Mouse (Mus musculus) limb, embryonic 11.5 days (tissue): Measurements from ENCODE around the gene Olfr1410. TPM values are rescaled to one million over a fixed set of nuclear protein-coding genes. Genes with fewer than 3 reads are reported as not detected.
A peak's percentile ranks its signal among the peaks of the same experiment; 100 is the strongest.

ENCODE experiments used
- ATAC-seq: fragments of 200-750 bp; cut with Nextera tagmentation; 2 replicates; pipeline ENCODE4 v1.8.0; 2017; ENCODE audit warnings: low read depth; ENCODE audit not compliant: insufficient number of reproducible peaks, low FRiP score, low TSS enrichment
- DNase-seq: peaks from one replicate; pipeline ENCODE4 v3.0.0-alpha.2; 2015; ENCODE audit warnings: low spot score
- H3K27ac ChIP-seq: fragments of 300-500 bp; sonication (generic); replicated peaks from 2 replicates; pipeline ENCODE4 v1.5.1; 2014; ENCODE audit warnings: low read depth, mild to moderate bottlenecking, low read length
- H3K27me3 ChIP-seq: fragments of 300-500 bp; sonication (generic); 2 replicates; pipeline ENCODE4 v1.6.1; 2014; ENCODE audit warnings: mild to moderate bottlenecking, low read length, mixed read lengths; ENCODE audit not compliant: control insufficient read depth, insufficient read depth
- H3K36me3 ChIP-seq: fragments of 300-500 bp; sonication (generic); 2 replicates; pipeline ENCODE4 v1.6.1; 2014; ENCODE audit warnings: mild to moderate bottlenecking, low read length, moderate library complexity, mixed read lengths; ENCODE audit not compliant: control insufficient read depth, insufficient read depth
- H3K4me1 ChIP-seq: fragments of 300-500 bp; sonication (generic); 2 replicates; pipeline ENCODE4 v1.6.1; 2014; ENCODE audit warnings: low read length, mixed read lengths; ENCODE audit not compliant: control insufficient read depth, insufficient read depth
- H3K4me2 ChIP-seq: fragments of 300-500 bp; sonication (generic); 2 replicates; pipeline ENCODE4 v1.6.1; 2014; ENCODE audit warnings: low read depth, mild to moderate bottlenecking, moderate library complexity; ENCODE audit not compliant: severe bottlenecking
- H3K4me3 ChIP-seq: fragments of 300-500 bp; sonication (generic); 2 replicates; pipeline ENCODE4 v1.5.1; 2014; ENCODE audit warnings: low read depth, low read length
- H3K9ac ChIP-seq: fragments of 300-500 bp; sonication (generic); 2 replicates; pipeline ENCODE4 v1.6.1; 2014; ENCODE audit warnings: mild to moderate bottlenecking, low read length
- H3K9me3 ChIP-seq: fragments of 300-500 bp; sonication (generic); 2 replicates; pipeline ENCODE4 v1.6.1; 2016; ENCODE audit warnings: low read length; ENCODE audit not compliant: control insufficient read depth
- WGBS: fragments of 180-500 bp; shearing (Covaris S2); extraction: QIAGEN DNeasy Blood & Tissue Kit; methylation state at CpG from one replicate; pipeline ENCODE4 v1.1.7; 2014; 5-methylcytosine and 5-hydroxymethylcytosine counted together
- polyA plus RNA-seq: library from polyadenylated mRNA; unstranded; fragments of >200 nt; fragmentation: Nextera tagmentation; extraction: Ambion mirVana; gene quantifications from 2 replicates; pipeline ENCODE4 v1.2.1, GENCODE M21; 2014

Olfr1410 gene
- polyA plus RNA-seq, 1 experiment from 2014 or later = not detected

DNA sequence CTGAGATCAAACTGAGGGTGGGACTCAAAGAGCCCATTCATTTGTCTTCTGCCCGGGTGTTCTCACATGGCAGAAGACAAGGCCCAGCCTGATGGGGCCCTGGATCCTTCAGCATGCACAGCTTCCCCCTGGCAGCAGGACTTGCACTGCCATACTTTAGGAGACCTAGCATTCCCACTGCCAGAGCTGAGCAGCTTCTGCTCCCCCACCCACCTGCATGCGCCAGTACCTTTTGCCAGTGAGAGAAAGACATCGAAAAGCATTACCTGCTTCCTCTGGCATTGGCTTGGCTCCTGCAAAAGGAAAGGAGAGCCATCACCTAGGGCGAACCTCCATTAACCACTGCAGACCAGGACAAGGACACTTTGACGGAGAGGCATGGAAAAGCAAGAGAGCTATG is 39.3 kb downstream of the Olfr1410 start:
- DNase-seq (no peak), ATAC-seq (no peak)
- Histone ChIP-seq H3K27me3 (no peaks in the 10 kb centered on the region), H3K4me2 (no peak overlapping the region), H3K9ac (no peak overlapping the region), H3K9me3 (no peaks in the 10 kb centered on the region), H3K4me1 (no peaks in the 10 kb centered on the region), H3K36me3 (peaks cover 1% of the 10 kb centered on the region; the same call in 1 of the 2 replicates), H3K4me3 (no peak overlapping the region), H3K27ac (no peak overlapping the region)
- WGBS = 78% methylated on average over 5 of the region's 5 CpGs

DNA sequence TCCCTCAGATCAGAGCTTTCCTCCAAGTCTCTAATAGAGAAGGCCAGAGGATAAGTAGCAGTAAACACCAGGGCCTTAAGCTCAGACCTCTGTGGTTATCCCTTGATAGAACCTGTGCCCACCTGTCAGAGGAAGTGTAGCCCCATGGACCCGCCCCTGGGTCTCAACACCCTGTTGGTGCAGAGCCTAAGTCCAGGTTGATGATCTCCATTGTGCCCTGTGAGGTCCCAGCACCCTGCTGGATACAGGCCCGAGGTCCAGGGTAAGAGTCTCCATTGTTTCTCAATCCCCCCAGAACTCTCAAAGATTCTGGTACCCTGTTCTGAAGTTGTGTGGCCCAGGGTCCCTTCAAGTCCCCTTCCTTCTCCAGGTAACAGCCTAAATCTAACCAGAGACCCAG is 40.5 kb downstream of the Olfr1410 start:
- no peak overlapping the region for H3K9ac ChIP-seq
- no peak overlapping the region for H3K4me2 ChIP-seq
- no peaks in the 10 kb centered on the region for H3K4me1 ChIP-seq
- H3K9me3 ChIP-seq = no peaks in the 10 kb centered on the region
- DNase-seq (no peak), ATAC-seq (no peak)
- H3K36me3 ChIP-seq = no peaks in the 10 kb centered on the region
- WGBS = 67% methylated on average over 2 of the region's 2 CpGs
- H3K4me3 ChIP-seq = no peak overlapping the region
- H3K27me3 ChIP-seq = no peaks in the 10 kb centered on the region
- no peak overlapping the region for H3K27ac ChIP-seq

- Histone ChIP-seq H3K4me2 (no peak overlapping the region), H3K9me3 (no peaks in the 10 kb centered on the region), H3K4me3 (no peak overlapping the region), H3K27ac (no peak overlapping the region), H3K36me3 (no peaks in the 10 kb centered on the region), H3K9ac (no peak overlapping the region), H3K4me1 (no peaks in the 10 kb centered on the region), H3K27me3 (no peaks in the 10 kb centered on the region)
- DNase-seq = no peak
- WGBS = 63% methylated on average over 7 of the region's 7 CpGs
- no peak for ATAC-seq
Measured at GRCm38 (mm10) chr1:92646601-92647000, 41.0 kb downstream of the Olfr1410 start.

GRCm38 (mm10) chr1:92647026-92647425 is 41.4 kb downstream of the Olfr1410 start:
- Histone ChIP-seq H3K9me3 (no peaks in the 10 kb centered on the region), H3K27me3 (no peaks in the 10 kb centered on the region), H3K27ac (no peak overlapping the region), H3K36me3 (no peaks in the 10 kb centered on the region), H3K9ac (no peak overlapping the region), H3K4me3 (no peak overlapping the region), H3K4me2 (no peak overlapping the region), H3K4me1 (no peaks in the 10 kb centered on the region)
- DNase-seq = no peak
- WGBS = 63% methylated on average over 4 of the region's 4 CpGs
- ATAC-seq = no peak

GRCm38 (mm10) chr1:92647752-92648151 is 42.2 kb downstream of the Olfr1410 start:
- Histone ChIP-seq H3K4me3 (no peak overlapping the region), H3K9me3 (no peaks in the 10 kb centered on the region), H3K27ac (no peak overlapping the region), H3K4me1 (no peaks in the 10 kb centered on the region), H3K4me2 (no peak overlapping the region), H3K9ac (no peak overlapping the region), H3K36me3 (no peaks in the 10 kb centered on the region), H3K27me3 (no peaks in the 10 kb centered on the region)
- ATAC-seq (no peak; the same call in 1 of the 2 replicates), DNase-seq (peak; percentile 94)
- 9% methylated on average over 8 of the region's 8 CpGs for WGBS

GRCm38 (mm10) chr1:92648197-92648596 is 42.6 kb downstream of the Olfr1410 start:
- Histone ChIP-seq H3K4me3 (no peak overlapping the region), H3K4me2 (no peak overlapping the region), H3K4me1 (no peaks in the 10 kb centered on the region), H3K27ac (no peak overlapping the region), H3K36me3 (no peaks in the 10 kb centered on the region), H3K9ac (no peak overlapping the region), H3K9me3 (no peaks in the 10 kb centered on the region), H3K27me3 (no peaks in the 10 kb centered on the region)
- WGBS = 54% methylated on average over 10 of the region's 10 CpGs
- ATAC-seq (no peak), DNase-seq (no peak)

- no peak within 1 kb of the TSS for H3K4me2 ChIP-seq
Measured at GRCm38 (mm10) chr1:92648673-92649072, 43.1 kb downstream of the Olfr1410 start, which contains the start of gene Otos. TSS of gene Otos (minus strand) at chr1:92648841.

GRCm38 (mm10) chr1:92651467-92651866 is 45.9 kb downstream of the Olfr1410 start:
- Histone ChIP-seq H3K9ac (no peak overlapping the region), H3K4me1 (no peaks in the 10 kb centered on the region), H3K36me3 (no peaks in the 10 kb centered on the region), H3K4me2 (no peak overlapping the region), H3K27me3 (no peaks in the 10 kb centered on the region), H3K27ac (no peak overlapping the region), H3K4me3 (no peak overlapping the region), H3K9me3 (no peaks in the 10 kb centered on the region)
- no peak for DNase-seq
- 79% methylated on average over 3 of the region's 3 CpGs for WGBS
- no peak for ATAC-seq

More at GRCm38 (mm10) chr1:92648673-92649072, 43.1 kb downstream of the Olfr1410 start, which contains the start of gene Otos:
- Histone ChIP-seq H3K4me3 (no peak within 1 kb of the TSS), H3K27ac (no peak within 1 kb of the TSS), H3K9ac (no peak within 1 kb of the TSS), H3K4me1 (no peaks in the 10 kb centered on the region), H3K27me3 (no peaks in the 10 kb centered on the region), H3K36me3 (no peaks in the 10 kb centered on the region), H3K9me3 (no peaks in the 10 kb centered on the region)
- ATAC-seq (peak; percentile 65), DNase-seq (peak; percentile 84)
- WGBS = 32% methylated on average over 8 of the region's 8 CpGs

DNA sequence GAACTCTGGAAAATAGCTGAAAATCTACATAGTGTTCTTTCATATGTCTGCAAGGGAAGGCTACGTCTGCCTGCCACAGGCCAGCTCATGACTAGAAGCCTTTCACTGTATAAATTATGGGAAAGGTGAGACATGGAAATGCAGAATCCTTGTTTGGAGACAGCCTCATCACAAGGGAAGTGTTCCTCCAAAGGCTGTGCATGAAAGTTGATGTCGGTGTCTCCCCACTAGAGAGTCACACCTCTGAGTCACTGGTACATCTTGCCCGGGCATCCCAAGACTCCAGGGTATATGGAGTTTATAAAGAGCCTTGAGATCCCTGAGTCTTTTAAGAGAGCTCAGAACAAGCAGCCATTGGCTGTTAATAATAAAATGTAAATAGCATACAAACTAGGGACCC is 47.6 kb downstream of the Olfr1410 start:
- Histone ChIP-seq H3K27ac (no peak overlapping the region), H3K4me3 (no peak overlapping the region), H3K27me3 (no peaks in the 10 kb centered on the region), H3K4me1 (no peaks in the 10 kb centered on the region), H3K36me3 (no peaks in the 10 kb centered on the region), H3K9ac (no peak overlapping the region), H3K9me3 (no peaks in the 10 kb centered on the region), H3K4me2 (no peak overlapping the region)
- ATAC-seq (no peak), DNase-seq (no peak)
- 90% methylated on average over 3 of the region's 3 CpGs for WGBS
